Mouse (Mus musculus): ENCODE results near the gene Cux2. TPM values are rescaled to one million over a fixed set of nuclear protein-coding genes. Genes with fewer than 3 reads are reported as not detected.
A peak's percentile ranks its signal among the peaks of the same experiment; 100 is the strongest.

Cux2 gene
- polyA plus RNA-seq (2016; fragmentation: Nextera tagmentation; extraction: Ambion mirVana): 19.7 and 20.2 TPM in 2 replicates

GRCm38 (mm10) chr5:122050017-122050831 lies at the start of gene Cux2:
Cux2 (minus strand) TSS chr5:122050102.
- Histone ChIP-seq H3K4me3 (peak within 1 kb of the TSS; percentile 87), H3K36me3 (no peaks in the 10 kb centered on the region), H3K27me3 (peaks cover 11% of the 10 kb centered on the region; the same call in 1 of the 2 replicates), H3K9ac (replicated peaks) (peak within 1 kb of the TSS; percentile 89), H3K27ac (replicated peaks) (peak within 1 kb of the TSS; percentile 94), H3K4me2 (replicated peaks) (peak within 1 kb of the TSS; percentile 66), H3K9me3 (no peaks in the 10 kb centered on the region), H3K4me1 (peaks cover 55% of the 10 kb centered on the region)
- under 1% methylated on average over 71 of the region's 90 CpGs for WGBS
- ATAC-seq (ENCODE audit: low FRiP score, low read depth): peak; percentile 76

- no peak for ATAC-seq (ENCODE audit: low FRiP score, low read depth)
- Histone ChIP-seq H3K27ac (replicated peaks) (no peak overlapping the region), H3K4me2 (replicated peaks) (no peak overlapping the region), H3K27me3 (no peaks in the 10 kb centered on the region), H3K4me3 (no peak overlapping the region), H3K9me3 (no peaks in the 10 kb centered on the region), H3K4me1 (no peaks in the 10 kb centered on the region), H3K9ac (replicated peaks) (no peak overlapping the region), H3K36me3 (no peaks in the 10 kb centered on the region)
- WGBS: 92% methylated on average over 10 of the region's 10 CpGs
These were observed 44.5 kb upstream of the Cux2 start for GRCm38 (mm10) chr5:122094439-122094838.

GRCm38 (mm10) chr5:122093734-122094133 lies 43.8 kb upstream of the Cux2 start:
- Histone ChIP-seq H3K9ac (replicated peaks) (no peak overlapping the region), H3K27me3 (no peaks in the 10 kb centered on the region), H3K36me3 (no peaks in the 10 kb centered on the region), H3K4me1 (no peaks in the 10 kb centered on the region), H3K4me2 (replicated peaks) (no peak overlapping the region), H3K4me3 (no peak overlapping the region), H3K27ac (replicated peaks) (no peak overlapping the region), H3K9me3 (no peaks in the 10 kb centered on the region)
- no peak for ATAC-seq (ENCODE audit: low FRiP score, low read depth)
- 90% methylated on average over 14 of the region's 14 CpGs for WGBS

GRCm38 (mm10) chr5:122092794-122093193 lies 42.9 kb upstream of the Cux2 start:
- Histone ChIP-seq H3K4me3 (no peak overlapping the region), H3K27me3 (no peaks in the 10 kb centered on the region), H3K9me3 (no peaks in the 10 kb centered on the region), H3K4me2 (replicated peaks) (no peak overlapping the region), H3K9ac (replicated peaks) (no peak overlapping the region), H3K27ac (replicated peaks) (no peak overlapping the region), H3K4me1 (no peaks in the 10 kb centered on the region), H3K36me3 (no peaks in the 10 kb centered on the region)
- 73% methylated on average over 11 of the region's 11 CpGs for WGBS
- no peak for ATAC-seq (ENCODE audit: low FRiP score, low read depth)

GRCm38 (mm10) chr5:122091070-122091469 lies 41.2 kb upstream of the Cux2 start:
- H3K27ac ChIP-seq (replicated peaks): no peak overlapping the region
- no peaks in the 10 kb centered on the region for H3K27me3 ChIP-seq
- no peaks in the 10 kb centered on the region for H3K9me3 ChIP-seq
- peak; percentile 47; the same call in 1 of the 2 replicates for ATAC-seq (ENCODE audit: low FRiP score, low read depth)
- 15% methylated on average over 15 of the region's 15 CpGs for WGBS
- H3K4me2 ChIP-seq (replicated peaks): no peak overlapping the region
- H3K9ac ChIP-seq (replicated peaks): no peak overlapping the region
- no peaks in the 10 kb centered on the region for H3K36me3 ChIP-seq
- H3K4me3 ChIP-seq: no peak overlapping the region
- no peaks in the 10 kb centered on the region for H3K4me1 ChIP-seq

- Histone ChIP-seq H3K27ac (replicated peaks) (no peak overlapping the region), H3K9ac (replicated peaks) (no peak overlapping the region), H3K36me3 (no peaks in the 10 kb centered on the region), H3K27me3 (peaks cover 2% of the 10 kb centered on the region; the same call in 1 of the 2 replicates), H3K4me1 (no peaks in the 10 kb centered on the region), H3K9me3 (no peaks in the 10 kb centered on the region), H3K4me3 (no peak overlapping the region), H3K4me2 (replicated peaks) (no peak overlapping the region)
- ATAC-seq (ENCODE audit: low FRiP score, low read depth): no peak
- 83% methylated on average over 8 of the region's 8 CpGs for WGBS
These were observed 39.8 kb upstream of the Cux2 start for GRCm38 (mm10) chr5:122089664-122090063.

- no peak overlapping the region for H3K9ac ChIP-seq (replicated peaks)
- H3K4me1 ChIP-seq: no peaks in the 10 kb centered on the region
- no peak overlapping the region for H3K4me2 ChIP-seq (replicated peaks)
- H3K4me3 ChIP-seq: no peak overlapping the region
- peaks cover 2% of the 10 kb centered on the region; the same call in 1 of the 2 replicates for H3K27me3 ChIP-seq
- ATAC-seq (ENCODE audit: low FRiP score, low read depth): peak; percentile 69; the same call in 1 of the 2 replicates
- WGBS: 4% methylated on average over 5 of the region's 5 CpGs
- H3K9me3 ChIP-seq: no peaks in the 10 kb centered on the region
- no peaks in the 10 kb centered on the region for H3K36me3 ChIP-seq
- no peak overlapping the region for H3K27ac ChIP-seq (replicated peaks)
These were observed 39.0 kb upstream of the Cux2 start for GRCm38 (mm10) chr5:122088917-122089316.

- no peaks in the 10 kb centered on the region for H3K4me1 ChIP-seq
- H3K27ac ChIP-seq (replicated peaks): no peak overlapping the region
- no peaks in the 10 kb centered on the region for H3K9me3 ChIP-seq
- H3K4me2 ChIP-seq (replicated peaks): no peak overlapping the region
- H3K36me3 ChIP-seq: no peaks in the 10 kb centered on the region
- peaks cover 2% of the 10 kb centered on the region; the same call in 1 of the 2 replicates for H3K27me3 ChIP-seq
- ATAC-seq (ENCODE audit: low FRiP score, low read depth): no peak
- no peak overlapping the region for H3K4me3 ChIP-seq
- WGBS: 75% methylated on average over 3 of the region's 3 CpGs
- no peak overlapping the region for H3K9ac ChIP-seq (replicated peaks)
These were observed 36.2 kb upstream of the Cux2 start for GRCm38 (mm10) chr5:122086121-122086520.

GRCm38 (mm10) chr5:122085291-122085690 lies 35.4 kb upstream of the Cux2 start:
- Histone ChIP-seq H3K4me2 (replicated peaks) (no peak overlapping the region), H3K9ac (replicated peaks) (no peak overlapping the region), H3K27ac (replicated peaks) (no peak overlapping the region), H3K36me3 (no peaks in the 10 kb centered on the region), H3K4me3 (no peak overlapping the region), H3K4me1 (no peaks in the 10 kb centered on the region), H3K9me3 (no peaks in the 10 kb centered on the region), H3K27me3 (peaks cover 2% of the 10 kb centered on the region; the same call in 1 of the 2 replicates)
- ATAC-seq (ENCODE audit: low FRiP score, low read depth): no peak
- WGBS: 77% methylated on average over 7 of the region's 7 CpGs

- Histone ChIP-seq H3K4me1 (no peaks in the 10 kb centered on the region), H3K36me3 (no peaks in the 10 kb centered on the region), H3K27ac (replicated peaks) (no peak overlapping the region), H3K9ac (replicated peaks) (no peak overlapping the region), H3K4me3 (no peak overlapping the region), H3K27me3 (peaks cover 2% of the 10 kb centered on the region; the same call in 1 of the 2 replicates), H3K9me3 (no peaks in the 10 kb centered on the region), H3K4me2 (replicated peaks) (no peak overlapping the region)
- 83% methylated on average over 3 of the region's 3 CpGs for WGBS
- ATAC-seq (ENCODE audit: low FRiP score, low read depth): no peak
These were observed 34.6 kb upstream of the Cux2 start for GRCm38 (mm10) chr5:122084470-122084869.

- Histone ChIP-seq H3K27me3 (peaks cover 2% of the 10 kb centered on the region; the same call in 1 of the 2 replicates), H3K9ac (replicated peaks) (no peak overlapping the region), H3K4me3 (no peak overlapping the region), H3K27ac (replicated peaks) (no peak overlapping the region), H3K9me3 (no peaks in the 10 kb centered on the region), H3K36me3 (no peaks in the 10 kb centered on the region), H3K4me1 (no peaks in the 10 kb centered on the region), H3K4me2 (replicated peaks) (no peak overlapping the region)
- whole genome bisulfite sequencing: 94% methylated on average over 2 of the region's 2 CpGs
- no peak for ATAC-seq (ENCODE audit: low FRiP score, low read depth)
These were observed 33.4 kb upstream of the Cux2 start for GRCm38 (mm10) chr5:122083282-122083681.

GRCm38 (mm10) chr5:122081471-122081870 lies 31.6 kb upstream of the Cux2 start:
- no peak overlapping the region for H3K27ac ChIP-seq (replicated peaks)
- peaks cover 7% of the 10 kb centered on the region; the same call in 1 of the 2 replicates for H3K27me3 ChIP-seq
- H3K4me1 ChIP-seq: no peaks in the 10 kb centered on the region
- no peak overlapping the region for H3K4me2 ChIP-seq (replicated peaks)
- H3K9ac ChIP-seq (replicated peaks): no peak overlapping the region
- H3K36me3 ChIP-seq: no peaks in the 10 kb centered on the region
- no peak for ATAC-seq (ENCODE audit: low FRiP score, low read depth)
- WGBS: 92% methylated on average over 13 of the region's 13 CpGs
- H3K4me3 ChIP-seq: no peak overlapping the region
- H3K9me3 ChIP-seq: no peaks in the 10 kb centered on the region
